Mouse (Mus musculus): Measurements from ENCODE around the gene D930007J09Rik. TPM values are rescaled to one million over a fixed set of nuclear protein-coding genes. Genes with fewer than 3 reads are reported as not detected.

D930007J09Rik gene
- polyA plus RNA-seq, 1 experiment from 2014 or later: not detected

GRCm38 (mm10) chr13:32831505-32832273 is 29.0 kb upstream of the D930007J09Rik start:
- Histone ChIP-seq H3K9ac (no peak overlapping the region), H3K9me3 (no peaks in the 10 kb centered on the region), H3K36me3 (no peaks in the 10 kb centered on the region), H3K4me1 (replicated peaks) (no peaks in the 10 kb centered on the region; the same call in 1 of the 2 replicates), H3K4me2 (no peak overlapping the region), H3K27ac (no peak overlapping the region), H3K4me3 (no peak overlapping the region), H3K27me3 (no peaks in the 10 kb centered on the region)
- no peak for ATAC-seq (ENCODE audit: low FRiP score)
- 81% methylated on average over 3 of the region's 3 CpGs for WGBS

GRCm38 (mm10) chr13:32828886-32829285 is 26.2 kb upstream of the D930007J09Rik start:
- Histone ChIP-seq H3K27ac (no peak overlapping the region), H3K9ac (no peak overlapping the region), H3K9me3 (no peaks in the 10 kb centered on the region), H3K4me2 (no peak overlapping the region), H3K4me1 (replicated peaks) (no peaks in the 10 kb centered on the region; the same call in 1 of the 2 replicates), H3K27me3 (no peaks in the 10 kb centered on the region), H3K4me3 (no peak overlapping the region), H3K36me3 (no peaks in the 10 kb centered on the region)
- no peak for ATAC-seq (ENCODE audit: low FRiP score)
- 92% methylated on average over 4 of the region's 4 CpGs for WGBS

GRCm38 (mm10) chr13:32827951-32828350 is 25.3 kb upstream of the D930007J09Rik start:
- Histone ChIP-seq H3K9me3 (no peaks in the 10 kb centered on the region), H3K27me3 (no peaks in the 10 kb centered on the region), H3K4me1 (replicated peaks) (no peaks in the 10 kb centered on the region; the same call in 1 of the 2 replicates), H3K36me3 (peaks cover 8% of the 10 kb centered on the region), H3K9ac (no peak overlapping the region), H3K4me2 (no peak overlapping the region), H3K27ac (no peak overlapping the region), H3K4me3 (no peak overlapping the region)
- no peak for ATAC-seq (ENCODE audit: low FRiP score)
- 65% methylated on average over 4 of the region's 4 CpGs for WGBS

- WGBS: 80% methylated on average over 3 of the region's 3 CpGs
- H3K4me1 ChIP-seq (replicated peaks): no peaks in the 10 kb centered on the region; the same call in 1 of the 2 replicates
- no peaks in the 10 kb centered on the region for H3K27me3 ChIP-seq
- no peak for ATAC-seq (ENCODE audit: low FRiP score)
- H3K4me2 ChIP-seq: no peak overlapping the region
- H3K9me3 ChIP-seq: no peaks in the 10 kb centered on the region
- peaks cover 13% of the 10 kb centered on the region for H3K36me3 ChIP-seq
- H3K9ac ChIP-seq: no peak overlapping the region
- no peak overlapping the region for H3K4me3 ChIP-seq
- no peak overlapping the region for H3K27ac ChIP-seq
Observed at GRCm38 (mm10) chr13:32827111-32827822, 24.6 kb upstream of the D930007J09Rik start.

GRCm38 (mm10) chr13:32825546-32825945 is 22.9 kb upstream of the D930007J09Rik start:
- peaks cover 28% of the 10 kb centered on the region for H3K36me3 ChIP-seq

GRCm38 (mm10) chr13:32824377-32825330 is 22.0 kb upstream of the D930007J09Rik start:
- no peak overlapping the region for H3K4me2 ChIP-seq
- H3K9ac ChIP-seq: no peak overlapping the region
- ATAC-seq (ENCODE audit: low FRiP score): no peak
- H3K4me3 ChIP-seq: no peak overlapping the region
- H3K27me3 ChIP-seq: no peaks in the 10 kb centered on the region
- H3K27ac ChIP-seq: no peak overlapping the region
- H3K36me3 ChIP-seq: peaks cover 37% of the 10 kb centered on the region
- no peaks in the 10 kb centered on the region for H3K4me1 ChIP-seq (replicated peaks)
- H3K9me3 ChIP-seq: no peaks in the 10 kb centered on the region
- WGBS: 83% methylated on average over 6 of the region's 6 CpGs

More at GRCm38 (mm10) chr13:32825546-32825945, 22.9 kb upstream of the D930007J09Rik start:
- H3K9ac ChIP-seq: no peak overlapping the region
- no peak overlapping the region for H3K4me2 ChIP-seq
- no peak for ATAC-seq (ENCODE audit: low FRiP score)
- no peaks in the 10 kb centered on the region for H3K9me3 ChIP-seq
- no peaks in the 10 kb centered on the region for H3K4me1 ChIP-seq (replicated peaks)
- H3K27ac ChIP-seq: no peak overlapping the region
- H3K27me3 ChIP-seq: no peaks in the 10 kb centered on the region
- 95% methylated on average over 8 of the region's 8 CpGs for WGBS
- no peak overlapping the region for H3K4me3 ChIP-seq

GRCm38 (mm10) chr13:32823126-32823525 is 20.5 kb upstream of the D930007J09Rik start:
- no peak for ATAC-seq (ENCODE audit: low FRiP score)
- WGBS: 84% methylated on average over 6 of the region's 6 CpGs

GRCm38 (mm10) chr13:32821671-32822070 is 19.0 kb upstream of the D930007J09Rik start:
- Histone ChIP-seq H3K4me1 (replicated peaks) (no peaks in the 10 kb centered on the region), H3K9me3 (no peaks in the 10 kb centered on the region), H3K9ac (no peak overlapping the region), H3K36me3 (peaks cover 62% of the 10 kb centered on the region), H3K4me2 (no peak overlapping the region), H3K4me3 (no peak overlapping the region), H3K27me3 (no peaks in the 10 kb centered on the region), H3K27ac (no peak overlapping the region)
- WGBS: 95% methylated on average over 4 of the region's 4 CpGs
- no peak for ATAC-seq (ENCODE audit: low FRiP score)

More at GRCm38 (mm10) chr13:32823126-32823525, 20.5 kb upstream of the D930007J09Rik start:
- Histone ChIP-seq H3K27me3 (no peaks in the 10 kb centered on the region), H3K36me3 (peaks cover 51% of the 10 kb centered on the region), H3K27ac (no peak overlapping the region), H3K9ac (no peak overlapping the region), H3K9me3 (no peaks in the 10 kb centered on the region), H3K4me1 (replicated peaks) (no peaks in the 10 kb centered on the region), H3K4me2 (no peak overlapping the region), H3K4me3 (no peak overlapping the region)

GRCm38 (mm10) chr13:32819926-32820325 is 17.3 kb upstream of the D930007J09Rik start:
- 92% methylated on average over 5 of the region's 5 CpGs for WGBS
- Histone ChIP-seq H3K4me1 (replicated peaks) (no peaks in the 10 kb centered on the region), H3K9me3 (no peaks in the 10 kb centered on the region), H3K9ac (no peak overlapping the region), H3K27ac (no peak overlapping the region), H3K27me3 (no peaks in the 10 kb centered on the region), H3K36me3 (peaks cover 76% of the 10 kb centered on the region), H3K4me3 (no peak overlapping the region), H3K4me2 (no peak overlapping the region)
- no peak for ATAC-seq (ENCODE audit: low FRiP score)

GRCm38 (mm10) chr13:32819241-32819640 is 16.6 kb upstream of the D930007J09Rik start:
- ATAC-seq (ENCODE audit: low FRiP score): no peak
- 97% methylated on average over 3 of the region's 3 CpGs for WGBS
- no peak overlapping the region for H3K27ac ChIP-seq
- H3K4me1 ChIP-seq (replicated peaks): no peaks in the 10 kb centered on the region
- no peaks in the 10 kb centered on the region for H3K9me3 ChIP-seq
- no peak overlapping the region for H3K9ac ChIP-seq
- peaks cover 79% of the 10 kb centered on the region for H3K36me3 ChIP-seq
- no peaks in the 10 kb centered on the region for H3K27me3 ChIP-seq
- no peak overlapping the region for H3K4me3 ChIP-seq
- H3K4me2 ChIP-seq: no peak overlapping the region

GRCm38 (mm10) chr13:32807624-32808023 is 5.0 kb upstream of the D930007J09Rik start:
- Histone ChIP-seq H3K9me3 (no peaks in the 10 kb centered on the region), H3K9ac (no peak overlapping the region), H3K27ac (no peak overlapping the region), H3K4me1 (replicated peaks) (peaks cover 30% of the 10 kb centered on the region), H3K4me3 (no peak overlapping the region), H3K36me3 (peaks cover 44% of the 10 kb centered on the region), H3K27me3 (no peaks in the 10 kb centered on the region), H3K4me2 (no peak overlapping the region)
- 43% methylated on average over 3 of the region's 3 CpGs for WGBS
- ATAC-seq (ENCODE audit: low FRiP score): no peak

GRCm38 (mm10) chr13:32806820-32807219 is 4.2 kb upstream of the D930007J09Rik start:
- Histone ChIP-seq H3K4me3 (no peak overlapping the region), H3K4me1 (replicated peaks) (peaks cover 30% of the 10 kb centered on the region), H3K27me3 (no peaks in the 10 kb centered on the region), H3K36me3 (peaks cover 44% of the 10 kb centered on the region), H3K9me3 (no peaks in the 10 kb centered on the region), H3K4me2 (no peak overlapping the region), H3K27ac (no peak overlapping the region), H3K9ac (no peak overlapping the region)
- WGBS: 84% methylated on average over 7 of the region's 7 CpGs
- ATAC-seq (ENCODE audit: low FRiP score): no peak
